Mouse (Mus musculus) cerebellum, adult 9-10 months (tissue): ENCODE results near the gene Asic2.

ENCODE experiments used
- DNase-seq: peaks from one replicate; pipeline ENCODE4 v3.0.0; 2022

The Asic2 gene

GRCm38 (mm10) chr11:81832381-81832780, 135.9 kb downstream of the Asic2 start:
- DNase-seq: no peak

GRCm38 (mm10) chr11:81816531-81816930, 151.7 kb downstream of the Asic2 start:
- DNase-seq: no peak

DNA sequence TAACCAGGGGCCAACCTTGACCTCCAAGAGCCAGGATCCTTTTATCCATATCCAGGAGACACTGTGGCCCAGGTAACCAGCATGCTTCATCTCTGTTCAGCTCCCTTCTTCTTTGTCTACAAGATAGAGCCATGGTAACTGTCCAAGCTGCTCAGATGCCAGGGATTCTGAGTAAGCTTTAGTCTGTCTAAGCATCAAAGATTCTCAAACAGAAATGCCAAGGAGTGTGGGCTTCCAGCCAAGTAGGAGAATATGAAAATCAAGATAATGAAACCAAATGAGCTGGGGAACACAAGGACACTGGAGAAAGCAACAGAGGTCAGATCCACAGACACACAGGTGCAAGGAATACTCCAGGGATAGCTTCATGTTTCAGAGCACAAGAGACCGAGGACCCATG, 153.4 kb downstream of the Asic2 start:
- no peak for DNase-seq

DNA sequence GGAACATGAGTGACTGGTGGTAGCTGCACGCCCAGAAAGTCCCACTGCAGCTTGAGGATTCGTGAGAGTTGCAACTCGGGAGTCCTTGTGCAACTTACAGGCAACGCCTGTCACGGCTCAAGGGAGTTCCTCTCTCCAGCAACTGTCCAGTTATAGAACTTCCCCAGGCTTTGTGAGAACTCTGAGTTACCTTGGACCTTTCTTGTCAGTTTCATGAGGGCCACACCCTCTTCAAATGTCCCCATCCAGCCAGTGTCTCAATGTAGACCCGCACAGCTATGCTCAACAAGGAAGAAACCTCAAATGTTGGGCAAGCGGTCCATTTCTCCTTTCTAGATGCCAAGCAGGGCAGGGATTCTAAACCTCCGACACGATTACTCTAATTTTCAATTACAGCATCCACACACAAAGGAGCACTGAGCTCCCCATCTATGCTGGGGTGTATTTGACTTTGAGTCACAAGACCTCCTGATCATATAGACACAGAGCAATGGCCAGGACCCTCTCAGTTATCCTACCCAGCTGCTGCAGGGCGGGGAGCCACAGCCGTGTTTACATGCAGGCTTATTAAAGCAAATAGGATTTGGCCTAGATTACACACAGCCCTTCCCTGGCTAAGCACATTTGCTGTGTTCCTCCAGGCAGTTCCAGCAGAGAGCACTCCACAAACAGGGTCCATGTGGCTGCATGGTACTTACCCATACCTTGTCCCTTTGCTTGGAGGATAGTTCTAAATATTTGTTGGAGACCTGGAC, 161.2 kb downstream of the Asic2 start:
- no peak for DNase-seq

DNA sequence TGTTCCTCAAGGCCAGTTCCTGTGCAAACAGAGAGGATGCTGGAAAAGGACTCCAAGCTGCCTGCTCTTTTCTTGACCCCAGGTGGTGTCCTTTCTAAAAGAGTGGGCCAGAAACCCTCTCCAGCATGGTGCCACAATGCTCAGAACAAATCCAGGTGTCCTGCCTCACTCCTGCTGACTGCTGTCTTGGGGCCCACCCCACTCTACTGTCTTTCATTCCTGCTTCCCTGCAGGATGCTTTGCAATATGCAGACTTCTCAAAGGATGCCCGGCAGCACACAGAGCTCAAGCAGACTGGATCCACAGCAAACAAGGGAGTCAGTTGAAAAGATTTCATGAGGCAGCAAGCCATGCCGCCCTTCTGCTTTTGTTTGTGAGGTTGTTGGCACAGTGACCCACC, 164.7 kb downstream of the Asic2 start:
- DNase-seq: no peak

DNA sequence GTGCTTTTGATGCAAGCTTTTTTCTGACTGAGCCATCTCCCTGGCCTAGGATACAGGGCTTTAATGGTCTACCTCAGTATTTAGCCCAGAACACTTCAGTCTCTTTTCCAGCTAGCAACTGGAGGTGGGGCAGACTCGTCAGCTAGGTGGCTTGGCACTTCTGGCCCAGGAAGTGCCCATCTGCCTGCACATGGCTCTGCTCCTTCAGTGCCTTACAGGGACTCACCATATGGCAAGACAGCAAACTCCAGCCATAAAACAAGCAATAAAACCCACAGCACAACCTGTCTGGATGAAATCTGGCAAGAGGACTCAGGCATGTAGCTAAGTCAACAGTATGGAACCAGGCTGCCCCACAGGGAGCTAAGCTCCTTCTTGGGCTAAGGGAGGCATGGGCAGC, 165.6 kb downstream of the Asic2 start:
- DNase-seq: peak; percentile 47

- DNase-seq: no peak
These were observed 167.4 kb downstream of the Asic2 start for GRCm38 (mm10) chr11:81800899-81801298.

- DNase-seq: no peak
These were observed 174.7 kb downstream of the Asic2 start for GRCm38 (mm10) chr11:81793588-81793987.

DNA sequence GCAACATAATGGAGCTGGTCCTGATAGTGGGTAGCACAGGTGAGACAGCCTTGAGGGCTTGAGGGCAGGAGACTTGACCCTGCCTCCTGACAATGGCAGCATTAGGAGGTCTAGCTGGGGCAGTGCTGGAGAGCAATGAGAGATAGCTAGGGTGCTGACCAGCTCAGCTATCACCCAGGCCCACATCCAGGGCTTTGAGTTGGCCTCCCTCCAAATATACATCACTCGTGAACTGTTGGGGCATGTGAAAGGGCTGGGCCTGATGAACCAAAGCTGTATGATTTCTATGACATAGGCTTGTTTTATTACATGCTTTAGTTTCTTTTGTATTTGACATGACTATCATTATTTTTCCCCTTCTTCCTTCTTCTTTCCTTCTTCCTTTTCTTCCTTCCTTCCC, 176.7 kb downstream of the Asic2 start:
- no peak for DNase-seq

DNA sequence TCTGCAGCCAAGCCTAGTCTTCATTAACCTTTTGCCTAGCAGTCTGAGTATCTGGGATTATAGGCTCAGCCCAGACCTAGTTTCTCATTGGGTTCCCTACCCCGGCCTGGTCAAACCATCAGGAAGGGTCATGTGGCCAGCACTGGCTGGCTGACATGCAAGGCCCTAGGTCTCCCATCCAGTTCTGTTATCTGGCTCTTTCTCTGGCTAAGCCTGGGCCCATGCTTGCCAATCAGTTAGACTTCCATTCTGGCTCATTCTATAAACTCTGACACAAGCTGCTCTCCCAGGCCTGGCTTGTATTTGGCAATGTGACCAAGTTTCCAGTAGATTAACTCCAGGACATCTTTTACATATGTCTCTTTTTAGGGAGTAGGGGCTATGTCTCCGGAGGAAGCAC, 187.7 kb downstream of the Asic2 start:
- DNase-seq: peak; percentile 87

DNA sequence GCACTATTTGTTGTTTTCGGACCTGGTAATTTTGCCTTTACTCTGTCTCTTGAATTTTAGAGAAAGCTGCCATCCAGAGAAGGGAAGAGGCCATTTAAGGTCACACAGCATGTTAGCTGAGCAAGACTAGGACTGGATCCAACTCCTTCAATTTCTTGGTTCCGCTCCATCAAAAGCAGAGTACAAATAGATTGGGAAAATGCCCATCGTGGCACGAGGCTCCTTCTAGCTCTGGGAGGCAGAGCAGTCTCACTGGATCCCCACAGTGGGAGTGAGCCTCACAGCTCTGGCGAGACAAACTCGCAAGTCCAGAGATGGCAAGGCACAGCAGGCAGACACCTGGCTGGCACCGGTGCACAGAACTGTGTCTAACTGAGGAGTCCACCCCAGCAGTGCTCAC, 188.4 kb downstream of the Asic2 start:
- peak; percentile 90 for DNase-seq

GRCm38 (mm10) chr11:81771195-81771895, 196.9 kb downstream of the Asic2 start:
- DNase-seq: no peak

DNA sequence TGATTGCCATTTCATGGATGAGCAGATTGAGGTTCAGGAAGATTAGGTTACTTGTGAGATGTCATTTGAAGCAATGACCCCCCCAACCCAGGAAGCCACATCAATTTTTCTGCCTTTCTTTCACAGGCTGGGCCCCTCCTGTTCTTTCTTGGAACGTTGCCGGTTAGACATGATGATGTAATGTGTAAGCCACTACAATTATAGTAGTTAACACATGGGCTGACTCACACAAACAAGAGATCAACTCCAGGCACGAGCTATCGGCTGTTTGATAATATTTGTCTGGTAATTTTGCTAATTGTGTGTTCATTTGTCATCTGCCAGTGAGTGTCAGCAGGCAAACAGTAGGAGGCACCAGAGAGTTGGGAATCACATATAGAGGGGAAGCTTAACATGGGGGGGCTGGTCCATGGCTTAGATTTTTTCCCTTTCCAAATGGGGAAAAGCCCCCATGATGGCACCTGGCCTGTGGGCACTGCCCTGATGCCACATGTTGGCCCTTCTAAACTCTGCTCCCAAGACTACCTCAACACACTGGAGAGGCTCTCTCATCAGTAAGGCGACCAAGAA, 198.5 kb downstream of the Asic2 start:
- DNase-seq: no peak

GRCm38 (mm10) chr11:81768305-81768704, 200.0 kb downstream of the Asic2 start:
- DNase-seq: peak; percentile 56

DNA sequence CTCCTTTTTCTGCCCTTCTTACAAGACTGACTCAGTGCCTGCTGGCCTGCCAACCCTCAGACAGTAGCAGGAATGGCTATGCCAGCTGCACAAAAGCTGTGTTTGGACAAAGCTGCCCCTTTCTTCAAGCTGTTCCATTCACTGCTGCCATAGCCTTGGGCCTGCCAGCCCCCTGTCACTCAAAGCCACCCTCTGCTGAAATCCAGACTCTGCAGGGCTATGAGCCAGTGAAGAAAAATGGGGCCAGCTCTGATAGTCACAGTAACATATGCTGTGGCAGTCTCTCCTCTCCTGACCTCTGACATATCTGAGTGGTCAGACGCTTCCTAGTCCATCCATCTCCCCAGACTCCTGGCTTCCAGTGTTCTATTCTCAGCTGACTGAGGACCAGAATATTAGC, 200.5 kb downstream of the Asic2 start:
- peak; percentile 74 for DNase-seq

DNA sequence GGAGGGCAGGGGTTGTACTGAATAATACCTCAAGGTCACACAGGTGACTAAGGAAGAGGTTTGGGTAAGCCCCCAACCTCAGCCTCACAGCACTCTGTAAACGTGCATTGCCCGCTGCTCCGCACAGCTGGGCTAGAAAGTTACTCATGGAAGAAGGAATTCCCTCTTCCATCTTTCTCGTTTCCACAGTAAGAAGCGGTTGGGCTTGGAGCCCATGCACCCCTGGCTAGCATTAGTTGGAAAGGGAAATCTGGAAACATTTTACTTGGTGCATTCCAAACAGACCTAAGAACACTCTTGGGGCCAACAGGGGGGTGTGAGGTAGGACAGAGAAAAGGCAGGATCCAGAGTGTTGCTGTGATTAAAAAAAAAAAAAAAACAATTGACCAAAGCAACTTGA, 203.0 kb downstream of the Asic2 start:
- no peak for DNase-seq

- no peak for DNase-seq
These were observed 203.5 kb downstream of the Asic2 start for GRCm38 (mm10) chr11:81764778-81765177.

DNA sequence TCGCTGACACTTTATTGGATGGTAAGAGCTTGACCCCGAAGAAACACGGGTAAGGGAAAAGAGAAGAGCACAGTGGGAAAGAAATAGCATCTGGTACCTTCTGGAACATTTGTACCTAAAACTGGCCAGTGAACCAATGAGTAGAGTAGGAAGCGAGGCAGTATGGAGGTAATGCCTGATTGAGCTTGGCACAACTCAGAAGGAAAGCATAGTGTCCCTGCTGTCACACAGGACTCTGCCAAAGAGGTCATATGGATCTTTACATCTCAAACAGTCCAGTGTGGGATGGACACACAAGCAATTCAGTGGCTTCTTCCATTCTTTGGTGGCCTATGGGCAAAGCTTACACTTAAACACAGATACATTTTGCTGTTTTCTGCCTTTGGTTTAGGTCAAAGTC, 211.0 kb downstream of the Asic2 start:
- DNase-seq: peak; percentile 46

DNA sequence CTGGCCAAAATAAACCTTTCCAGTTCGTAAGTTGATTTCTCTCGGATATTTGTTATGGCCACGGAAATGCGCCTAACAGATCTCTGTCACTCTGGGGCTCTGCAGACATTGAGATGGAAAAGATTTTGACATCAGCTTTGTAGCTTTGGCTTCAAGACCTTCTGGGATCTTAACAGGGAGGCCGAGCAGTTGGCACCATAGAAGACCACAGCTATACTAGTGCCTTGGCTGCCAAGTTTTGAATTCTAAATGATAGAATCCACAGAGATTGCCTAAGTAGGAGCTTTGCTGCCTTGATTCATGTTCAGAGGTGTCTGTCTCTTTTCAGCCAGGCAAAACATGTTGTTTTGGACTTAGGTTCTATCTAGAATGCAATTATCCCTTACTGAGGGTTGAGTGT, 217.4 kb downstream of the Asic2 start:
- no peak for DNase-seq

GRCm38 (mm10) chr11:81750016-81750415, 218.2 kb downstream of the Asic2 start:
- no peak for DNase-seq

DNA sequence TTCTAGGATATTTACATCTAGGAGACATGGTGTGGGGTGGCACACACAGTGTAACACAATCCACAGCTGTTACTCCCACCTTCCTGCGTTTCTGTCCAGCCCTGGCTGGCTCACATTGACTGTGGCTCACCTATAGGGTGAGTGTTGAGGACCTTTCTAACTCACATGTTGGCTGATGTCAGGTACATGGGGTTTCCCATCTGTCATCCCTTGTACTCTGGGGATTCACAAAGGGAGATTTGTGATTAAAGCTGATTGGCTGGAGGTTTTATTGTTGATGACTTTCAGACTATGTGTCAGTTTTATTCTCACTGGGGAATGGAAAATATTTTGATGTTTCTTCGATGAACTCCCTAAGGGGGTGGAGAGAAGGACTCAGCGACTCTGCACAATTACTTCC, 229.3 kb downstream of the Asic2 start:
- no peak for DNase-seq

- no peak for DNase-seq
These were observed 230.5 kb downstream of the Asic2 start for GRCm38 (mm10) chr11:81737777-81738176.

DNA sequence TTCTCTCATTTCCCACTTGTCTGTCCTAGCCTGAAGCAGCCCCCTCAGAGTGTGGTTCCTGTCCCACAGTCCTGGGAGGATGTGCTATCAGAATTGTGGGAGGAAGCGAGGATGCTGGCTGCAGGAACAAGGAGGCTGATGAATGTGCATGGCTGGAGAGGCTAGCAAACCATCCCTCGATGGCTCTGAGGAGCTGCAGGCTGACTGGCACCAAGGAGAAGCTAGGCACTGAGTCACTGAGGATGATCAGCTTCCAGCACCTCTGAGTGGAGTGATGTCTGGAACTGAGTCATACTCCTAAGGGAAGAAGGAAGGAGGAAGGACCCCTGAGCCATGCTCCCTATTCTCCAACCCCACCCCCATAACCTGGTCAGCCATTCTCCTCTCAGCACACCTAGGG, 246.2 kb downstream of the Asic2 start:
- DNase-seq: no peak

DNA sequence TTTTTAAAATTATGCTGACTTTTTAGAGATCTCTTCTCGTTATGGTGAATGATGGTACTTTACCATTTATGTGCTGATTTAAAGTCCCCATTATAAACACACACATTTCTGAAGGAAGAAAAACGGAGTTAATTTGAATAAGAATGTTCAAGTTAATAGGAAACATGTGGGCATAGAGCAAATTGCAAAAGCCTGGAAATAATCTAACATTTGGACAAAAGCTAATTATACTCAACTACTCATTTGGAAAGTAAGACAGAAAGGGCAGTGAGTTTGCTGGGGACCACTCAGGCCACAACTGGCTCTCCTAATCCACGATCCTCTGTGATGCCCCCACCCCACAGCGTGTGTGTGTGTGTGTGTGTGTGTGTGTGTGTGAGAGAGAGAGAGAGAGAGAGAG, 253.5 kb downstream of the Asic2 start:
- DNase-seq: no peak
